In the genomic region with DNA sequence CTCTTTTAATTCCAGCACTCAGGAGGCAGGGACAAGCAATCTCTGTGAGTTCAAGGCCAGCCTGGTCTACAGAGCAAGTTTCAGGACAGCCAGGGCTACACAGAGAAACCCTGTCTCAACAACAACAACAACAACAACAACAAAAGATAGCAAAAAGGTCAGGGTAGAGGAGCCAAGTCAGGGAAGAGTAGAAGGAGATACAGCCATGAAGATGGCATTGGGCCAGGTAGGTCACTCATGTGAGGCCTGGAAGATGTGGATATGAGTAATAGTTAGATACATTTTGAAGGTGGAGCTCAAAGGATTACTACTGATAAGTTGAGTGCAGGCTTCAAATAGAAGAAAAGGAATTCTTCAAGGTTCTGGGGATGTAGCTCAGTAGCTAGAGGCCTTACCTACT, we compare ENCODE assay signal across 21 mouse cellular contexts. TPM values are rescaled to one million over a fixed set of nuclear protein-coding genes. Genes with fewer than 3 reads are reported as not detected.
"Had no signal": no experiment of that assay in that cellular context is flagged by ENCODE, and none has a peak within 500 bp of the region (broad histone marks: within the 10 kb centered on the region; RNA-seq: fewer than 3 reads in every experiment).

No protein-coding gene starts in this region.

- H3K4me1 ChIP-seq: liver, embryonic 13.5 days; liver, embryonic 15.5 days; lung, embryonic 15.5 days; midbrain, embryonic 13.5 days; midbrain, embryonic 15.5 days; neural tube, embryonic 12.5 days had no signal

- H3K9ac ChIP-seq: liver, embryonic 13.5 days; liver, embryonic 15.5 days; liver, postnatal 0 days; lung, embryonic 15.5 days; midbrain, embryonic 13.5 days; midbrain, embryonic 15.5 days; neural tube, embryonic 12.5 days had no signal

- H3K4me3 ChIP-seq: liver, embryonic 13.5 days; liver, embryonic 15.5 days; lung, embryonic 15.5 days; midbrain, embryonic 13.5 days; midbrain, embryonic 15.5 days; neural tube, embryonic 12.5 days had no signal

- H3K36me3 ChIP-seq: liver, embryonic 13.5 days; liver, embryonic 15.5 days; lung, embryonic 15.5 days; midbrain, embryonic 13.5 days; midbrain, embryonic 15.5 days; neural tube, embryonic 12.5 days had no signal

- DNase-seq: liver, embryonic 13.5 days; retina, postnatal 1 day; right cerebral cortex, adult 18-20 months; right cerebral cortex, postnatal 25 days; right cerebral cortex, postnatal 4 days; spleen, adult 18-20 months; thymus, adult 2 months; thymus, postnatal 25 days; thymus, postnatal 4 days had no signal

- H3K27ac ChIP-seq: liver, embryonic 13.5 days; liver, embryonic 15.5 days; lung, embryonic 15.5 days; macrophage; midbrain, embryonic 13.5 days; midbrain, embryonic 15.5 days; neural tube, embryonic 12.5 days had no signal

- H3K4me2 ChIP-seq: liver, embryonic 13.5 days; liver, embryonic 15.5 days; lung, embryonic 15.5 days; midbrain, embryonic 11.5 days; midbrain, embryonic 13.5 days; midbrain, embryonic 15.5 days; neural tube, embryonic 12.5 days had no signal

- H3K27me3 ChIP-seq: liver, embryonic 13.5 days; liver, embryonic 15.5 days; lung, embryonic 15.5 days; midbrain, embryonic 13.5 days; midbrain, embryonic 15.5 days; neural tube, embryonic 12.5 days had no signal

- ATAC-seq: midbrain, embryonic 13.5 days; midbrain, embryonic 15.5 days had no signal

- H3K9me3 ChIP-seq: liver, embryonic 13.5 days; liver, embryonic 15.5 days; lung, embryonic 15.5 days; midbrain, embryonic 13.5 days; midbrain, embryonic 15.5 days; neural tube, embryonic 12.5 days had no signal

RNA-seq across cellular contexts. Expression of a gene that starts 18.2 kb away (rescaled TPM):
- total RNA-seq: midbrain, postnatal 0 days; monocyte, adult 5-6 weeks had no signal
- polyA plus RNA-seq: liver, embryonic 13.5 days; liver, embryonic 15.5 days; liver, postnatal 0 days; lung, embryonic 15.5 days; lung, postnatal 0 days; stomach, embryonic 14.5 days had no signal
